Mouse (Mus musculus) limb, embryonic 15.5 days (tissue): Measurements from ENCODE around the gene Gtdc1. TPM values are rescaled to one million over a fixed set of nuclear protein-coding genes. Genes with fewer than 3 reads are reported as not detected.

Experiments
- ATAC-seq: fragments of 200-750 bp; cut with Nextera tagmentation; 2 replicates; pipeline ENCODE4 v1.8.0; 2017; ENCODE audit warnings: low read depth, moderate TSS enrichment; ENCODE audit not compliant: insufficient number of reproducible peaks, low FRiP score, low TSS enrichment
- H3K27ac ChIP-seq: fragments of 300-500 bp; sonication (generic); 2 replicates; pipeline ENCODE4 v1.5.1; 2015; ENCODE audit warnings: moderate library complexity, mild to moderate bottlenecking, inconsistent platforms
- H3K27me3 ChIP-seq: fragments of 300-500 bp; sonication (generic); 2 replicates; pipeline ENCODE4 v1.6.1; 2015; ENCODE audit warnings: inconsistent platforms
- H3K36me3 ChIP-seq: fragments of 300-500 bp; sonication (generic); 2 replicates; pipeline ENCODE4 v1.6.1; 2015; ENCODE audit warnings: inconsistent platforms
- H3K4me1 ChIP-seq: fragments of 300-500 bp; sonication (generic); 2 replicates; pipeline ENCODE4 v1.6.1; 2015; ENCODE audit warnings: inconsistent platforms
- H3K4me2 ChIP-seq: fragments of 300-500 bp; sonication (generic); 2 replicates; pipeline ENCODE4 v1.6.1; 2015; ENCODE audit warnings: mild to moderate bottlenecking, inconsistent platforms
- H3K4me3 ChIP-seq: fragments of 300-500 bp; sonication (generic); 2 replicates; pipeline ENCODE4 v1.5.1; 2015; ENCODE audit warnings: mild to moderate bottlenecking, inconsistent platforms
- H3K9ac ChIP-seq: fragments of 300-500 bp; sonication (generic); 2 replicates; pipeline ENCODE4 v1.6.1; 2015; ENCODE audit warnings: inconsistent platforms
- H3K9me3 ChIP-seq: fragments of 300-500 bp; sonication (generic); 2 replicates; pipeline ENCODE4 v1.6.1; 2016; ENCODE audit warnings: inconsistent platforms
- WGBS: fragments of 180-500 bp; shearing (Covaris S2); methylation state at CpG from one replicate; pipeline ENCODE4 v1.1.7; 2015; 5-methylcytosine and 5-hydroxymethylcytosine counted together
- polyA plus RNA-seq: library from polyadenylated mRNA; unstranded; fragments of >200 nt; fragmentation: Nextera tagmentation; extraction: Ambion mirVana; gene quantifications from 2 replicates; pipeline ENCODE4 v1.2.1, GENCODE M21; 2015

Gene Gtdc1
- polyA plus RNA-seq, 1 experiment from 2014 or later: 19.2 TPM

DNA sequence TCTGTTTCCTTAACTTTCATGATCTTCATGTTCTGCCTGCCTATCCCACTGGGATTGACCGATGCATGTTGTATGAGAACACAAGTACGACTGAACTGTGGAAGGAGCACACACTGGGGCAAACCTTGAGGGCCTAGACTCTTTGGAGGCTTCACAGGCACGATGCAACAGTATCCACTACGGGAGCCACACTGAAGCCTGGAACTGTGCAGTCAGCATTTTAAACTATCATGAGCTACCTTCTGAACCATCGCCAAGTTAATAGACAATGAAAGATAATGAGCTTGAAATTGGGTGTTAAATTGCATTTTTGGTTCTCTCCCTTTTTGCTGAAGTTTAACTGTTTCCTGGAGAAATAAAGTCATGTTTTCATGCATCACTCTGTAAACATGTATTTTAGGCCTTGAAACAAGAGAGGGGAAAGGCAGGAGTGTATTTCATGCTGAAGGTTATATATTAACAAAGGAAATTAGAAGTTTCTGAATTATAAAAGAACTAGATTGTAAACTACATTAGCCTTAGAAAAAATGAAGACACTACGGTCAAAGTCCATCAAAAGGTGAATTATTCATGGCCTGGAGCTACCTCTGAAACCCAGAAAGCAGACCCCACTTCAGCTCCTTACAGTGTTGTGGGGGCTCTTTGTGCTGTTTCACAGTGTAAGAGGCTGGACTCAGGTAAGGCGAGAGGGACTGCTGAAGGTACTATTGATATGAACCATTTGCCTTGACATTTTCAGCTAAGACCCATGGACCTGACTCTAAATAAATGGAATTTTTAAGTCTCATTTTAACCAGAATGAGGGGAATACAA is 358.1 kb downstream of the Gtdc1 start:
- H3K9ac ChIP-seq: no peak overlapping the region
- H3K4me2 ChIP-seq: no peak overlapping the region
- H3K4me3 ChIP-seq: no peak overlapping the region
- no peak overlapping the region for H3K27ac ChIP-seq
- H3K4me1 ChIP-seq: no peaks in the 10 kb centered on the region
- H3K27me3 ChIP-seq: no peaks in the 10 kb centered on the region
- 63% methylated on average over 7 of the region's 7 CpGs for WGBS
- no peaks in the 10 kb centered on the region for H3K9me3 ChIP-seq
- H3K36me3 ChIP-seq: no peaks in the 10 kb centered on the region
- no peak for ATAC-seq

DNA sequence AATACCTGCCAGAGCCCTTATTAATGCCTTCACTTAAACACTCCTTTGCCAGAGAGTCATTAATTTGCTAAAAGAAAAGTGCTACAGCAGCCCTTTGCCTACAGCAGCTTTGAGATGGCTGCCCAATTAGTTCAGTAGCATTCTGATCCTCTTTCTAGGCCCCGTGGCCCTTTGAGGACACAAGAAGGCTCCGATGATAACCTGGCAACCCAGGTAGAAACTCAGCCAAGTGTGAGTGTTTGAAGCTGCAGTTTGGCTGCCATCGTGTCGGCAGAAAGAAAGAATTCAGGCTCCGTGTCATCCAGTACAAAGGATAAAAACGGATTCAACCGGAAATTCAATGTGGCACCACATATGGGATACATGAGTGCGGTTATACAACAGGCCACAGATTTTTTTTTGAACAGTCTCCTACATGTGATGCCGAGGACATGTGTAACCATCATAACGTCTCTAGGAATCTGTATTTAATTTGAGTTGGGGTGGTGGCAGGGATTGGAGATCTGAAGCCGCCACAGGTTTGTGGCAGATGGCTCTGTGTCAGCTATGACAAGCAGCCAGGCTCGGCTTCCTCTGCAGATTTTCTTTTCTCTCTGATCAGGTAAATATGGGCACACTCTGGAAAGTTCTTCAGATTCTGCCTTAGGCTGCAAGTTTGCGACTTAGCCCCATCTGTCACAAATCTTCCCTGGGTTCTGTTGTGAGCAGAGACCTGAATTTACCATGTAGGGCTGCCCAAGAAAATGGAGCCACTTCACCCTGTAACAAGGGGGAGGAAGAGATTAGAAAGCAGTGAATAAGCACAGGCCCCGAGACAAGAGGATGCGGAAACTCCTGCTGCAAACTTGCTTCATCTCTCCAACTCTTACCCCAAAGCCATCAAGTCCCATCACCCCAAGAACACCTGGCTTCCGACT is 362.4 kb downstream of the Gtdc1 start:
- H3K27me3 ChIP-seq: no peaks in the 10 kb centered on the region
- no peak for ATAC-seq
- WGBS: 64% methylated on average over 16 of the region's 16 CpGs
- no peaks in the 10 kb centered on the region for H3K36me3 ChIP-seq
- no peaks in the 10 kb centered on the region for H3K9me3 ChIP-seq
- no peak overlapping the region for H3K4me2 ChIP-seq
- peaks cover 3% of the 10 kb centered on the region; the same call in 1 of the 2 replicates for H3K4me1 ChIP-seq
- no peak overlapping the region for H3K4me3 ChIP-seq
- peak overlapping the region; percentile 44; the same call in 1 of the 2 replicates for H3K27ac ChIP-seq
- no peak overlapping the region for H3K9ac ChIP-seq

DNA sequence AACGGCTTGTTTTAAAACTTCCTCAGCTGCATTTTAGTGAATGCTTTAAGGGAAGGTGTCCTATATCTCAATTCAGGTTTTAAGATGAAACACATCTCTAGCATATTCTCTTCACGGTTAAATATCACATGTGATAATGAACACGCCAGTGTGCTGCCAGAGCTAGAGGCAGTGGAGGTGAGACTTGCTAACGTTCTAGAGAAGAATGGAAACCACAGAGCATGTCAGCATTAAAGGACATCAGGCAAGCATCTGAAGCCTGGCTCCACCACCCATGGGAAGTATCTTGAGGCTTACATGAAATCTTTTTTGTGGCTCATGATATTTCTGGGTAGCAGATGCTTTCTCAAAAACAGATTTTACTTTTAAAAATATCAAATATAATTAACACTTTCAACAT is 365.7 kb downstream of the Gtdc1 start:
- no peak overlapping the region for H3K4me2 ChIP-seq
- no peak overlapping the region for H3K9ac ChIP-seq
- peaks cover 21% of the 10 kb centered on the region for H3K4me1 ChIP-seq
- no peak overlapping the region for H3K4me3 ChIP-seq
- H3K36me3 ChIP-seq: no peaks in the 10 kb centered on the region
- no peak overlapping the region for H3K27ac ChIP-seq
- 78% methylated on average over 4 of the region's 4 CpGs for WGBS
- H3K9me3 ChIP-seq: no peaks in the 10 kb centered on the region
- no peaks in the 10 kb centered on the region for H3K27me3 ChIP-seq
- ATAC-seq: no peak

DNA sequence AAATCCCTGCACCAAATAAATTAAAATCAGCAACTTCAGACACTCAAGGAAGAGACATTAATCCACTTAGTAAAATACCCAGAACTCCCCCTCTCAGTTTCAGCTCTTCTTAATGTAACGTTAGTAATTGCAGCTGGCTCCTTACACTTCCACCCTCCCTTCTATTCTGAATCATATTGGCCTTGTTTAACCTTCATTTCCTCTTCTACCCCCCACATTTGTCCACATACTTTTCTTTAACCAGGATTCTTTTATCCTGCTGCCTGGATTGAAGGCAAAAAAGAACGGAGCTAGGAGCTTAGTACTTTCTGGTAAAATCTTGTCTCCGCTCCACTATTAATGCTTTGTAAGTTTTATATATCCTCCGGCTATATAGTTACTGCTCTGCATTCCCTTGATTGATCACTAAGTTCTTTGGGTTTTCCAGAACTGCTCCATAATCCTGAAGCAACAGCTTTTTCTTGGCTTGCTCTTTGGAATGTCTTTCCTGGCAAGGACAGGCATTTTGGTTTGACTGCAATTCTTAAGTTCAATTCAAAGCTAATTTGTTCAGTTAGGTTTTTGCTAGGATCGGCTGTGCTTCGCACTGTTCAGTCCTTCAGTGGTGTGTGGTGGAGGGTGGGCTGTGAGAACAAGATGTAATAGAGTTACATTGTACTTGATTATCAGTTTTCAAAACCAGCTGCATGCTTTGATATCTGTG is 368.1 kb downstream of the Gtdc1 start:
- ATAC-seq: 0 out of 2 replicates have a peak, but pooled peaks have one; percentile 42
- 28% methylated on average over 6 of the region's 6 CpGs for WGBS
- H3K4me2 ChIP-seq: no peak overlapping the region

DNA sequence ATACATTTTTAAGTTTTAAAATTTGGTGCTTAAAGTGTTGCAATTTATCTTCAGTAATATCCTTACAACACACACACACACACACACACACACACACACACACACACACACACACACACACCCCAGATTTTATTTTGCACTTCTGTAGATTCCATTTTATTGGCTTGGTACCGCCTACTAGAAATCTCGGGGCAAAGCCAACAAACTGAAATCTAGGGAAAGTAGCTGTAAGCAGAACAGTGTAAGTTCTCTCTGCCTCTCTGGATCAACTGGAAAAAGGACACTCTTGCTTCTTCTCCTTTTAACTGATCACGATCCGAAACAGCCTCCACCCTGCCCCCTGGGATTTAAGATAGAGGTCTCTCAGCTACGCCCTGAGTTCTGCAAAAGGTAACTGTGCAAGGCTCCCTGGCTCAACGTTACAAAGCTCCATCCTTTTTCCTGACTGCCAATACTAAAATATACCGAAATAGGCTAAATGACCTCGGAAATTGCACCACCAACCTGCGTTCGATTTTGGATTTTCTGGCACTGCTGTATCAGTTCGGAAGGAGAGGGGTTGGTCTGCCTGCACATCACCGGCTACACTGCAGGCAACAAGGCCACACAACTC is 369.7 kb downstream of the Gtdc1 start:
- H3K4me2 ChIP-seq: peak overlapping the region; percentile 61
- ATAC-seq: no peak
- peak overlapping the region; percentile 39 for H3K4me3 ChIP-seq
- 35% methylated on average over 12 of the region's 12 CpGs for WGBS
- peaks cover 26% of the 10 kb centered on the region for H3K4me1 ChIP-seq
- no peaks in the 10 kb centered on the region for H3K27me3 ChIP-seq
- no peak overlapping the region for H3K9ac ChIP-seq
- no peaks in the 10 kb centered on the region for H3K36me3 ChIP-seq
- H3K9me3 ChIP-seq: no peaks in the 10 kb centered on the region
- peak overlapping the region; percentile 70 for H3K27ac ChIP-seq

More for the DNA sequence above, 368.1 kb downstream of the Gtdc1 start:
- Histone ChIP-seq H3K27me3 (no peaks in the 10 kb centered on the region), H3K27ac (peak overlapping the region; percentile 27), H3K9ac (no peak overlapping the region), H3K9me3 (no peaks in the 10 kb centered on the region), H3K4me1 (peaks cover 26% of the 10 kb centered on the region), H3K36me3 (no peaks in the 10 kb centered on the region), H3K4me3 (no peak overlapping the region)

DNA sequence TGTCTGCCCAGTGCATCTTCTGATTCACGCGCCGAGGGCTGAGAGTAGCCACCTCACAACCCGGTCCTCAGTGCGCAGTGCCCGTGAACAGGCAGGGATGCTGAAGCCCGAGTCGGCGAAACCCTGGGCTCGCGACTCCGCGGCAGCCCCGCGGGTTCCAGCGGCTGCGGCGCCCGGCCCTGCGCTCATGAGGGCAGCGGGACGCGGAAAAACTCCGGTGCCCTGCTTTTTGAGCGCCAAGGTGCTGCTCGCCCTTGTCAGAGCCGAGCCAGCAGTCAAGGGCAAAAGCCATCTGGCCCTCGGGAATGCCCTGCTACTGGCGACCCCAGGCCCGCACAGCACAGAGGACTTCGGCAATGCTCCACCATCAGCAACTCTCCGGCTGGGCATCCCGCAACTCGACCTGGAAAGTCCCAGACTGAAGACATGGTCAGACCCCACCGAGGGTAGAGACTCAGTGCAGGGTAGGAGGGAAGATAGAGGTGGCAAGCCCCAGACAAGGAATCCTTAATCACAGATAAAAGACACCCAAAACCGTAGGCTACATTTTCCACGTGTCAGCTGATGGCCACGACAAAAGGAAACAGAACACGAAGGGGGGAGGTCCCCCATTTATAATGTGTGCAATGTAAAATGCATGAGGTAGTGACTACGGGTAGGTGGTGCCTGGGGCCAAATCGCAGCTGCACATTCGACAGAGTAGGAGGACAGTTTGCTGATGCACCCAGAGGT is 370.4 kb downstream of the Gtdc1 start:
- Histone ChIP-seq H3K36me3 (no peaks in the 10 kb centered on the region), H3K4me3 (peak overlapping the region; percentile 39), H3K4me1 (peaks cover 26% of the 10 kb centered on the region), H3K27ac (peak overlapping the region; percentile 33), H3K9ac (peak overlapping the region; percentile 14; the same call in 1 of the 2 replicates), H3K27me3 (no peaks in the 10 kb centered on the region), H3K9me3 (no peaks in the 10 kb centered on the region), H3K4me2 (peak overlapping the region; percentile 61)
- WGBS: 2% methylated on average over 42 of the region's 42 CpGs
- peak; percentile 59; the same call in 1 of the 2 replicates for ATAC-seq

DNA sequence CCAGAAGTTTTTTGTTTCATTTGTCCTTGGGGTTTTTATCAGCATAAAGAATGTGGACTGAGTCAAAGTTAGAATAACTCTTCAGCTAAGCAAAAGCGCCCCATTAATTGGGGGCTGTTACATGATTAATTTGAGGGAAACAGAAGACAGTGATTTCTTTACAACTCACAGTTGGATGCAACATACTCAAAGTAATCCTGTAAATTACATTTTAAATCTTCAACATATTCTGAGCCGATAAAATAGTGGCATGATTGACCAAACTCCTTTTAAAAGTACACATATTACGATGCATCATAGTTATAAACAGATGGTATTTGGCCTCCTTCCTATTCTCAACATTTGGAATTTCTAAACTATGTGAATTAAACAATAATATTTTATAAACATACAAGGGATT is 372.7 kb downstream of the Gtdc1 start:
- Histone ChIP-seq H3K36me3 (no peaks in the 10 kb centered on the region), H3K9me3 (no peaks in the 10 kb centered on the region), H3K27ac (no peak overlapping the region), H3K27me3 (no peaks in the 10 kb centered on the region), H3K4me3 (no peak overlapping the region), H3K4me1 (peaks cover 22% of the 10 kb centered on the region), H3K9ac (no peak overlapping the region), H3K4me2 (no peak overlapping the region)
- ATAC-seq: no peak
- WGBS: 61% methylated on average over 3 of the region's 3 CpGs

DNA sequence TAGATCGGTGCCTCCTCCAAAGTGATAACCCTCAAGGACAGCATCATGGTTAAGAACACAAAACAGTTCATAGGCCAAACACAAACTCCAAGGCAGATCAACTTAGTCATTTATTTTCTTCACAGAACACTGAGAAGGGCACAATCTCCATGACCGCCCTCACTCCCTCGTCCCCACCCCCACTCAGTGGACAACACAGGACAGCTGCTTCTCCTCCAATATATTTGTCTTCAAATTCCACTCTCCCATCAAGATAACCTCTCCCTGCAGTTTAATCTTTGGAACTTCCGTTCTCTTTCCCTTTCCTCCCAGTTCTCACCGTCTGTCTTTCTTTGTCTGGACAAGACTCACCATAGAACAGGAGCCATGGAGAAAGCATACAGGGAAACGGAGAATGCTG is 378.1 kb downstream of the Gtdc1 start:
- H3K27me3 ChIP-seq: no peaks in the 10 kb centered on the region
- no peak overlapping the region for H3K4me3 ChIP-seq
- no peaks in the 10 kb centered on the region for H3K9me3 ChIP-seq
- no peaks in the 10 kb centered on the region for H3K4me1 ChIP-seq
- no peak overlapping the region for H3K9ac ChIP-seq
- no peak for ATAC-seq
- no peak overlapping the region for H3K27ac ChIP-seq
- H3K4me2 ChIP-seq: no peak overlapping the region
- H3K36me3 ChIP-seq: no peaks in the 10 kb centered on the region
- 93% methylated on average over 6 of the region's 6 CpGs for WGBS

DNA sequence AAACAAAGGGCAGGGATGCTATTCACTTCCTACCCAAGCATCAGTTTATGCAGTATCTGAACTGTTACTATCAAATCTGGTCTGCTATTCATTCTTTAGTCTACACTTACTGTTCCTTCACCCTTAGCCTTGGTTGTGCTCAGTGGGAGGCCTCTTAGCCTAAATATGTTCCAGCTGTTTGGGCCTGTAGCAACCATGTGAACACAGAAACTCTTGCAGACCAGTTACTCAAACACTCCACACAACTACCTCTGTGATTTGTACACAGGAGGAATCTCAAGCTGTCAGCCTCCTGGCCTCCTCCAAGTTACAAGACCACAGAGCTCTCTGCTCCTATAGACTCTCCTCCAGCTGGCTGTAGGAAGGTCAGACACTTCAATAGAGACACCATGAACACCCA is 384.7 kb downstream of the Gtdc1 start:
- ATAC-seq: no peak
- Histone ChIP-seq H3K27ac (no peak overlapping the region), H3K36me3 (no peaks in the 10 kb centered on the region), H3K27me3 (no peaks in the 10 kb centered on the region), H3K4me1 (no peaks in the 10 kb centered on the region), H3K4me3 (no peak overlapping the region), H3K9me3 (no peaks in the 10 kb centered on the region), H3K9ac (no peak overlapping the region), H3K4me2 (no peak overlapping the region)

DNA sequence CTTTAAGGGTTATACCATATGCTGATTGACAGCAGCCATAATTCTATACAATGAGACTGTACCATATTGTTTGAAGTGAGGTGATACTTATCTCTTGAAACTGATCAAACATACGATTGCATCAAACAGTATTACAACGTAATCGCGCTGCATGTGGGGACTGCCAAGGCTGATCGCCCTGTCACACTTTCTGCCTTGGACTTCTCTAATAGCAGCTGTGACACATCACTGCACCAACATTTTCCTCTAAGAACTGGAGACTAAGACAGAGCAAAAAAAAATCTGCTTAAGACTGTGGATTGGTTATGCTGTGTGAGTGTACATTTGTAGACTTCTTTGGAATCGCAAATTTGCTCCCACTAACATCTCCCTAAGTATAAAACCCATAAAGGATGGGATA is 385.7 kb downstream of the Gtdc1 start:
- Histone ChIP-seq H3K36me3 (no peaks in the 10 kb centered on the region), H3K4me2 (no peak overlapping the region), H3K9me3 (no peaks in the 10 kb centered on the region), H3K27me3 (no peaks in the 10 kb centered on the region), H3K4me1 (no peaks in the 10 kb centered on the region), H3K4me3 (no peak overlapping the region), H3K9ac (no peak overlapping the region), H3K27ac (no peak overlapping the region)
- 90% methylated on average over 6 of the region's 6 CpGs for WGBS
- ATAC-seq: no peak

DNA sequence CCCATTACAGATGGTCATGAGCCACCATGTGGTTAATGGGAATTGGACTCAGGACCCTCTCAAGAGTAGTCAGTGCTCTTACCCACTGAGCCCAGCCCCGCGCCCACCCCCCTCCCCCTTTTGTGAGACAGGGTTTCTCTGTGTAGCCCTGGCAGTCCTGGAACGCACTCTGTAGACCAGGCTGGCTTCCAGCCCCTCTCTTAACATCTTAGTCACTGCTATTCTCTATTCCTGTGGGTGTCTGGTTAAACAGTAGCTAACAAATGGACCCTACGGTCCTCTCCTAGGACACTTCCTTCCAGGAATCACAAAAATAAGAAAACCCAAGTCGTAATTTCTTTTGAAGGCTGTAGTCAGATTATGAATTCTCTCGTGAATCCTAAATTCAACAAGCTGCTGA is 386.6 kb downstream of the Gtdc1 start:
- H3K4me3 ChIP-seq: no peak overlapping the region
- H3K4me2 ChIP-seq: no peak overlapping the region
- ATAC-seq: no peak
- no peak overlapping the region for H3K9ac ChIP-seq
- H3K27ac ChIP-seq: no peak overlapping the region
- H3K36me3 ChIP-seq: no peaks in the 10 kb centered on the region
- no peaks in the 10 kb centered on the region for H3K9me3 ChIP-seq
- 81% methylated on average over 6 of the region's 6 CpGs for WGBS
- no peaks in the 10 kb centered on the region for H3K27me3 ChIP-seq
- no peaks in the 10 kb centered on the region for H3K4me1 ChIP-seq
